Mouse (Mus musculus): ENCODE measurements at regions not wholly inside any gene's neighbourhood (a gene's known extent, or its start where the extent isn't known, plus 50 kb on each side); places are given as distances from the start of the nearest gene placed in this dataset.

GRCm38 (mm10) chr10:50241645-50242044, 350.8 kb upstream of the Ascc3 start:
- no peak overlapping the region for H3K27ac ChIP-seq (replicated peaks; ENCODE audit: low read depth, low read length)
- no peaks in the 10 kb centered on the region for H3K4me1 ChIP-seq (ENCODE audit: control insufficient read depth, insufficient read depth, low read length)
- H3K9me3 ChIP-seq (replicated peaks; ENCODE audit: control insufficient read depth, low read length) = no peaks in the 10 kb centered on the region
- WGBS = 67% methylated on average over 4 of the region's 4 CpGs
- H3K27me3 ChIP-seq (ENCODE audit: control insufficient read depth, insufficient read depth, low read length) = no peaks in the 10 kb centered on the region
- H3K4me2 ChIP-seq (ENCODE audit: low read depth, low read length) = no peak overlapping the region
- H3K36me3 ChIP-seq (replicated peaks; ENCODE audit: control insufficient read depth, insufficient read depth, low read depth, low read length) = no peaks in the 10 kb centered on the region
- ATAC-seq (replicated peaks; ENCODE audit: insufficient number of reproducible peaks, low FRiP score, low TSS enrichment, low read depth) (no peak), DNase-seq (ENCODE audit: low spot score) (no peak)
- no peak overlapping the region for H3K9ac ChIP-seq (replicated peaks; ENCODE audit: low read length)
- no peak overlapping the region for H3K4me3 ChIP-seq (ENCODE audit: low read depth, low read length)

DNA sequence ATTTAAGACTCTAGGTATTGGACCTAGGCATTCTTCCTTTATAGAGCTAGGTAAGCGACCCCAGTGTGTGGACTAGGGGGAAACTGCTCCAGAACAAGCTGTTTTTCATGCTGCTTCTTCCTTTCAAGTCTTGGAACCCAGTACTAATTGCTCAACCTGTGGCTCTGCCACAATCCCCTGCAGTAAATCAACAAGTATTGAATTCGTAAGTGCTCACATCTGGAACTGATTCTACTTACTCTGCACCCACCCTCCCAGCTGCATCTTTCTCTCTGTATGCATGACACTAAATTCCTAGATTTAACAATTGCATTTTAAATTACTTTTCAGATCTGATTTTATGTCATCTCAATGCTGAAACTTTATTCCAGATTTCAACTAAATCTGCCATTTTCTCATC, 388.9 kb upstream of the Ascc3 start:
- WGBS = 34% methylated on average over 2 of the region's 2 CpGs
- H3K9me3 ChIP-seq (replicated peaks; ENCODE audit: control insufficient read depth, low read length) = no peaks in the 10 kb centered on the region
- no peaks in the 10 kb centered on the region for H3K4me1 ChIP-seq (ENCODE audit: control insufficient read depth, insufficient read depth, low read length)
- H3K27ac ChIP-seq (replicated peaks; ENCODE audit: low read depth, low read length) = no peak overlapping the region
- no peak overlapping the region for H3K4me3 ChIP-seq (ENCODE audit: low read depth, low read length)
- H3K9ac ChIP-seq (replicated peaks; ENCODE audit: low read length) = no peak overlapping the region
- no peak overlapping the region for H3K4me2 ChIP-seq (ENCODE audit: low read depth, low read length)
- no peaks in the 10 kb centered on the region for H3K36me3 ChIP-seq (replicated peaks; ENCODE audit: control insufficient read depth, insufficient read depth, low read depth, low read length)
- no peaks in the 10 kb centered on the region for H3K27me3 ChIP-seq (ENCODE audit: control insufficient read depth, insufficient read depth, low read length)
- ATAC-seq (replicated peaks; ENCODE audit: insufficient number of reproducible peaks, low FRiP score, low TSS enrichment, low read depth) = 0 out of 2 replicates have a peak, but pooled peaks have one; percentile 56
- DNase-seq (ENCODE audit: low spot score) = peak; percentile 56

GRCm38 (mm10) chr10:50201691-50202090, 390.8 kb upstream of the Ascc3 start:
- H3K9ac ChIP-seq (replicated peaks; ENCODE audit: low read length) = no peak overlapping the region
- no peak for DNase-seq (ENCODE audit: low spot score)
- no peaks in the 10 kb centered on the region for H3K9me3 ChIP-seq (replicated peaks; ENCODE audit: control insufficient read depth, low read length)
- H3K4me1 ChIP-seq (ENCODE audit: control insufficient read depth, insufficient read depth, low read length) = no peaks in the 10 kb centered on the region
- no peak overlapping the region for H3K4me3 ChIP-seq (ENCODE audit: low read depth, low read length)
- no peak for ATAC-seq (replicated peaks; ENCODE audit: insufficient number of reproducible peaks, low FRiP score, low TSS enrichment, low read depth)
- WGBS = 65% methylated on average over 2 of the region's 2 CpGs
- no peaks in the 10 kb centered on the region for H3K36me3 ChIP-seq (replicated peaks; ENCODE audit: control insufficient read depth, insufficient read depth, low read depth, low read length)
- no peaks in the 10 kb centered on the region for H3K27me3 ChIP-seq (ENCODE audit: control insufficient read depth, insufficient read depth, low read length)
- no peak overlapping the region for H3K27ac ChIP-seq (replicated peaks; ENCODE audit: low read depth, low read length)
- H3K4me2 ChIP-seq (ENCODE audit: low read depth, low read length) = no peak overlapping the region

DNA sequence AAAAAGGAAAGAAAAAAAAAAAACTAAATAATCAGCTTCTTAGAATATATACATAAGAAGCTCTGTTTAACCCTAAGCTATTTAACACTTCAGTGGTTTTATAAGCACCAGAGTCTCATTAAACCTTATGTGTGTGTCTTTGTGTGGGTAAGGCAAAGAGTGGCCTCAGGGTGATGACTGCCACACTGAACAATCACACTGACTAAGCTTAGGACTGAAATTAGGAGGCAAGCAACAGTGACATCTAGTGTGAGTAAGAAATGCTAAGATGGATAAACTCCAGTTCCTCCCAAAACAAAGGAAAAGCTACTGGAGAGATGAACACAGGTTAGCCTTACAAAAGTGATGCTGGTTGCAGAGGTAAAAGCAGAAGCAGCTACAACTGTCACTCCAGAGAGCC, 392.6 kb upstream of the Ascc3 start:
- no peak overlapping the region for H3K27ac ChIP-seq (replicated peaks; ENCODE audit: low read depth, low read length)
- DNase-seq (ENCODE audit: low spot score) (peak; percentile 41), ATAC-seq (replicated peaks; ENCODE audit: insufficient number of reproducible peaks, low FRiP score, low TSS enrichment, low read depth) (no peak)
- H3K4me2 ChIP-seq (ENCODE audit: low read depth, low read length) = no peak overlapping the region
- H3K9ac ChIP-seq (replicated peaks; ENCODE audit: low read length) = no peak overlapping the region
- H3K4me1 ChIP-seq (ENCODE audit: control insufficient read depth, insufficient read depth, low read length) = no peaks in the 10 kb centered on the region
- no peak overlapping the region for H3K4me3 ChIP-seq (ENCODE audit: low read depth, low read length)
- H3K27me3 ChIP-seq (ENCODE audit: control insufficient read depth, insufficient read depth, low read length) = no peaks in the 10 kb centered on the region
- H3K36me3 ChIP-seq (replicated peaks; ENCODE audit: control insufficient read depth, insufficient read depth, low read depth, low read length) = no peaks in the 10 kb centered on the region
- H3K9me3 ChIP-seq (replicated peaks; ENCODE audit: control insufficient read depth, low read length) = no peaks in the 10 kb centered on the region

DNA sequence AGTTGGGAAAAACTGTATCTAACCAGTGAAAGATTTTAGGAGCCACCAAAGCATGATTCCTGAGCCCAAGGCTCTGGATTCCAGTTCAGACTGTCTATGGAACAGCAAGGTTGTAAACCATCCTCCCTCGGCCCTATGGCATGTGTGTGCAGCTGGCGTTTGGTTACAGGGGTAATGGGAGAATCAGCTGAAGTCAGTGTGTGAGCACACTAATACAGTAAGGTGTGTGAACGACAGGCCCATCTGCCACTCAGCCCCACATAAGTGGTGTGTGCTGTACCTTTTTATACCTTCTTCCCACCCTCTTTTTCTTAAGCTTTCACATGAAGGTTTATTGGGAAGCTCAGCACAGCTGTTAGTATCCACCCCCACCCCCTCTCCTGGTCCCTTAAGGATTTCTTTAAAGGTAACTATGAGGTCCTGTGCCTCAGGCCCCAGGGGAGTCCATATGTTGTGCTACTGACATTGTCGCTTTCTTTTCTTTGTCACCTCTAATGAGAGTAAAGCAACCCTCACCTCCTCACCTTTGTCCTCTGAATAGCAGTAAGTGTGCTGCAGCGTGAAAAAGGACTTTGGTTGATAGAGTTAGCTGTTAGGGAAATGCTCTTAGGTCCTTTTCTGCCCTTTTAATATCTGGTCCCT, 394.5 kb upstream of the Ascc3 start:
- Histone ChIP-seq H3K9ac (replicated peaks; ENCODE audit: low read length) (no peak overlapping the region), H3K27me3 (ENCODE audit: control insufficient read depth, insufficient read depth, low read length) (no peaks in the 10 kb centered on the region), H3K36me3 (replicated peaks; ENCODE audit: control insufficient read depth, insufficient read depth, low read depth, low read length) (no peaks in the 10 kb centered on the region), H3K9me3 (replicated peaks; ENCODE audit: control insufficient read depth, low read length) (no peaks in the 10 kb centered on the region), H3K4me3 (ENCODE audit: low read depth, low read length) (no peak overlapping the region), H3K4me1 (ENCODE audit: control insufficient read depth, insufficient read depth, low read length) (no peaks in the 10 kb centered on the region), H3K27ac (replicated peaks; ENCODE audit: low read depth, low read length) (no peak overlapping the region), H3K4me2 (ENCODE audit: low read depth, low read length) (no peak overlapping the region)
- ATAC-seq (replicated peaks; ENCODE audit: insufficient number of reproducible peaks, low FRiP score, low TSS enrichment, low read depth) (peak; percentile 59; the same call in 1 of the 2 replicates), DNase-seq (ENCODE audit: low spot score) (no peak)
- 57% methylated on average over 5 of the region's 5 CpGs for WGBS

- no peak overlapping the region for H3K4me3 ChIP-seq (ENCODE audit: low read depth, low read length)
- WGBS = 61% methylated on average over 4 of the region's 4 CpGs
- H3K27me3 ChIP-seq (ENCODE audit: control insufficient read depth, insufficient read depth, low read length) = no peaks in the 10 kb centered on the region
- ATAC-seq (replicated peaks; ENCODE audit: insufficient number of reproducible peaks, low FRiP score, low TSS enrichment, low read depth) (no peak), DNase-seq (ENCODE audit: low spot score) (no peak)
- no peaks in the 10 kb centered on the region for H3K4me1 ChIP-seq (ENCODE audit: control insufficient read depth, insufficient read depth, low read length)
- H3K36me3 ChIP-seq (replicated peaks; ENCODE audit: control insufficient read depth, insufficient read depth, low read depth, low read length) = no peaks in the 10 kb centered on the region
- H3K27ac ChIP-seq (replicated peaks; ENCODE audit: low read depth, low read length) = no peak overlapping the region
- no peak overlapping the region for H3K9ac ChIP-seq (replicated peaks; ENCODE audit: low read length)
- no peaks in the 10 kb centered on the region for H3K9me3 ChIP-seq (replicated peaks; ENCODE audit: control insufficient read depth, low read length)
- no peak overlapping the region for H3K4me2 ChIP-seq (ENCODE audit: low read depth, low read length)
Observed at GRCm38 (mm10) chr10:50190276-50190675, 401.7 kb upstream of the Grik2 start.

DNA sequence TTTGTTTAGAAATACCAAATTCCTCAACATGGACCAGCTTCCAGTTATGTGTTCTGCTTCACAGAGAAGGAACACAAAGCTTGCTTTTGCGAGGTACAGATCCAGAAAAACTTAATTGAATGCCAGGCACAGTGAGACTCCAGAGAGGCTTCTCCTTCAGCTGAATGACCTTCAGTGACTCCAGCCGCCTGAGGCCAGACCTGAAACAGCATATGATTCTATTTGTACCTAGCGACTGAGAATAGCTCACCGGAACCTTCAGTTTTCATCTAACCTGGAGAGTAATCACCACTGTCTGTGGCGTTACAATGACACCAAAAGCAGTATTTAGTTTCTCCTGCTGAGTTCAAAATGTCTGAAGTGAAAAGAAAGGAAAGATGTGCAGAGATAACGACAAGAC, 380.6 kb upstream of the Grik2 start:
- no peak overlapping the region for H3K9ac ChIP-seq (replicated peaks; ENCODE audit: low read length)
- H3K36me3 ChIP-seq (replicated peaks; ENCODE audit: control insufficient read depth, insufficient read depth, low read depth, low read length) = no peaks in the 10 kb centered on the region
- H3K4me1 ChIP-seq (ENCODE audit: control insufficient read depth, insufficient read depth, low read length) = no peaks in the 10 kb centered on the region
- DNase-seq (ENCODE audit: low spot score) = no peak
- H3K9me3 ChIP-seq (replicated peaks; ENCODE audit: control insufficient read depth, low read length) = no peaks in the 10 kb centered on the region
- H3K4me3 ChIP-seq (ENCODE audit: low read depth, low read length) = no peak overlapping the region
- 58% methylated on average over 6 of the region's 6 CpGs for WGBS
- ATAC-seq (replicated peaks; ENCODE audit: insufficient number of reproducible peaks, low FRiP score, low TSS enrichment, low read depth) = no peak
- H3K4me2 ChIP-seq (ENCODE audit: low read depth, low read length) = no peak overlapping the region
- H3K27ac ChIP-seq (replicated peaks; ENCODE audit: low read depth, low read length) = no peak overlapping the region
- no peaks in the 10 kb centered on the region for H3K27me3 ChIP-seq (ENCODE audit: control insufficient read depth, insufficient read depth, low read length)

DNA sequence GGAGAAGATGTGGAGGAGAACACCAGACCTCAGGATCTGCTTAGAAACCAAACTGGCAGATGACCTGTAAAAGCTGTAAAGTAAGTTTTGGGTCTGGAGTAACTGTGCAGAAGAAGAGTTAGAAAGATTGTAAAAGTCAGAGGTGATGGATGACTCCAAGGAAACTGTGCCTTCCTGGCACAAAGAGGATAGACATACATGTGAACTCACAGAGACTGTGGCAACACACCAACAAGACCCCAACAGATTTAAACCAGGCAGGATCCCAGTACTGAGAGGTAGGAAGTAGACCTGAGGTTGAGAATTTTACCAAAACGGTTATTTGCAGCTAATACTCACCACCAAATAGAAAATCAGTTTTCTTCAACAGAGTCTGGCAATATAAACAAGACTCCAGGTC, 349.8 kb upstream of the Grik2 start:
- Histone ChIP-seq H3K4me1 (ENCODE audit: control insufficient read depth, insufficient read depth, low read length) (no peaks in the 10 kb centered on the region), H3K9me3 (replicated peaks; ENCODE audit: control insufficient read depth, low read length) (no peaks in the 10 kb centered on the region), H3K4me3 (ENCODE audit: low read depth, low read length) (no peak overlapping the region), H3K36me3 (replicated peaks; ENCODE audit: control insufficient read depth, insufficient read depth, low read depth, low read length) (no peaks in the 10 kb centered on the region), H3K27ac (replicated peaks; ENCODE audit: low read depth, low read length) (no peak overlapping the region), H3K4me2 (ENCODE audit: low read depth, low read length) (no peak overlapping the region), H3K27me3 (ENCODE audit: control insufficient read depth, insufficient read depth, low read length) (no peaks in the 10 kb centered on the region), H3K9ac (replicated peaks; ENCODE audit: low read length) (no peak overlapping the region)
- WGBS = 85% methylated on average over 1 of the region's 1 CpGs
- no peak for DNase-seq (ENCODE audit: low spot score)
- no peak for ATAC-seq (replicated peaks; ENCODE audit: insufficient number of reproducible peaks, low FRiP score, low TSS enrichment, low read depth)

Measured in embryonic facial prominence, embryonic 11.5 days (tissue).